8 mouse cellular contexts compared by ENCODE assay signal in the genomic region with DNA sequence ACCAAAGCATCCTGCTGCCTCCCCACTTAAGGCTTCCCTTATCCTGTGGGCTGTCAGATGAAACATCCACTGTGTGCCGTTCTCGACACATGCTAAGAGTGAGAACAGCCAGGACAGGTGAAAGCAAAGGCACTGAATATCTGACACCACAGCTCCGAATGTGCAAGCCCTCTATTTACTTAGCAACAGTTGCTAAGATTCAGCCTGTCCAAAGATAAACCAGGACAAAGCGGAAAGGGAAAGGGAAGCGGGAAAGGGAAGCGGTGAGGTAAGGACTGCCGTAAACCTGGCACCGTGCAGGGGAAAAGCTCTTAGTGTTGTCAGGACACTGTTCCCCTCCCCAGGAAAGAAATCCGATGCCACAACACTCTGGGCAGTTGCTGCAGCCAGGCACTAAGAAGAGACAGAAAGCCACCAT.
DNase-seq lines count a peak whose midpoint lies in the region; ATAC-seq and TF ChIP-seq lines count a peak whose summit lies in the region.

No protein-coding gene starts in this region.

- peak; percentile 93; the same call in 1 of the 2 replicates for TF ChIP-seq EP300 in heart, postnatal 0 days (IDR thresholded peaks at IDR 0.05; ENCODE audit: low read depth)
- no peak for TF ChIP-seq EP300 in liver, embryonic 14.5 days (IDR thresholded peaks at IDR 0.05; ENCODE audit: low read depth)

- peak; percentile 80 for ATAC-seq in heart, postnatal 0 days (ENCODE audit: insufficient read depth, low read depth)
- no peak for ATAC-seq in liver, embryonic 14.5 days (ENCODE audit: insufficient read depth)
- ATAC-seq in stomach, embryonic 16.5 days (ENCODE audit: insufficient read depth, low FRiP score) = peak; percentile 65
- no peak for ATAC-seq in granulocyte monocyte progenitor cell, adult 5-6 weeks (replicated peaks; ENCODE audit: poor library complexity, severe bottlenecking)

- peak; percentile 13 for DNase-seq in adrenal gland, postnatal 25 days
- peak; percentile 31 for DNase-seq in embryo, embryonic 11 days
- peak; percentile 93 for DNase-seq in heart, postnatal 0 days (ENCODE audit: low spot score)
- no peak for DNase-seq in liver, embryonic 14.5 days (ENCODE audit: low read depth in 3 of 3, low spot score in 3 of 3)
- DNase-seq in B cell, adult 2 months = no peak
- no peak for DNase-seq in right cerebral cortex, adult 2 months (ENCODE audit: low spot score in 2 of 2)

- H3K27me3 ChIP-seq in heart, postnatal 0 days (ENCODE audit: control insufficient read depth, insufficient read depth, low read length) = no peaks in the 10 kb centered on the region
- no peaks in the 10 kb centered on the region for H3K27me3 ChIP-seq in liver, embryonic 14.5 days (ENCODE audit: control insufficient read depth, insufficient read depth, low read length)
- no peaks in the 10 kb centered on the region for H3K27me3 ChIP-seq in stomach, embryonic 16.5 days (ENCODE audit: control insufficient read depth, insufficient read depth, low read length)

- no peak overlapping the region for H3K4me3 ChIP-seq in heart, postnatal 0 days (ENCODE audit: low read depth, low read length)
- peak overlapping the region in 1 of 2 experiments; percentile 18; a peak in 1 of 4 replicates for H3K4me3 ChIP-seq in liver, embryonic 14.5 days (ENCODE audit: insufficient read depth in 1 of 2, low read depth in 2 of 2, low read length in 2 of 2)
- no peak overlapping the region for H3K4me3 ChIP-seq in stomach, embryonic 16.5 days (replicated peaks; ENCODE audit: low read length)

- no peak for TF ChIP-seq CTCF in heart, postnatal 0 days (IDR thresholded peaks at IDR 0.05; ENCODE audit: low read depth)
- TF ChIP-seq CTCF in liver, embryonic 14.5 days (IDR thresholded peaks at IDR 0.05; ENCODE audit: low read depth) = no peak

- H3K4me1 ChIP-seq in heart, postnatal 0 days (ENCODE audit: control insufficient read depth, insufficient read depth) = peaks cover 91% of the 10 kb centered on the region
- H3K4me1 ChIP-seq in liver, embryonic 14.5 days (replicated peaks; ENCODE audit: control insufficient read depth in 2 of 2, insufficient read depth in 2 of 2, low read length in 1 of 2) = peaks cover 6 to 22% of the 10 kb centered on the region in 2 experiments
- 0 out of 2 replicates have a peak, but pooled peaks cover 20% of the 10 kb centered on the region for H3K4me1 ChIP-seq in stomach, embryonic 16.5 days (ENCODE audit: control insufficient read depth, insufficient read depth, low read length)

- 0 out of 2 replicates have a peak overlapping the region, but pooled peaks have one; percentile 1 for H3K9ac ChIP-seq in heart, postnatal 0 days (replicated peaks; ENCODE audit: low read depth, low read length)
- H3K9ac ChIP-seq in liver, embryonic 14.5 days (replicated peaks) = no peak overlapping the region
- H3K9ac ChIP-seq in stomach, embryonic 16.5 days (ENCODE audit: low read length) = no peak overlapping the region

- peak overlapping the region; percentile 98 for H3K27ac ChIP-seq in heart, postnatal 0 days (ENCODE audit: low read depth)
- no peak overlapping the region for H3K27ac ChIP-seq in liver, embryonic 14.5 days
- peak overlapping the region; percentile 62; the same call in 1 of the 2 replicates for H3K27ac ChIP-seq in stomach, embryonic 16.5 days (ENCODE audit: low read length)

- WGBS in heart, postnatal 0 days = 11% methylated on average over 9 of the region's 9 CpGs
- 58% methylated on average over 9 of the region's 9 CpGs for WGBS in liver, embryonic 14.5 days (ENCODE audit: insufficient replicate concordance)
- WGBS in stomach, embryonic 16.5 days = 31% methylated on average over 9 of the region's 9 CpGs

- no peaks in the 10 kb centered on the region for H3K9me3 ChIP-seq in heart, postnatal 0 days (replicated peaks; ENCODE audit: control insufficient read depth, low read length)
- H3K9me3 ChIP-seq in liver, embryonic 14.5 days (ENCODE audit: control insufficient read depth, low read length) = no peaks in the 10 kb centered on the region
- H3K9me3 ChIP-seq in stomach, embryonic 16.5 days (replicated peaks; ENCODE audit: control insufficient read depth, low read length) = no peaks in the 10 kb centered on the region

- H3K4me2 ChIP-seq in heart, postnatal 0 days (ENCODE audit: low read depth, low read length) = peak overlapping the region; percentile 17
- H3K4me2 ChIP-seq in liver, embryonic 14.5 days (ENCODE audit: low read depth) = peak overlapping the region; percentile 14; the same call in 1 of the 2 replicates
- H3K4me2 ChIP-seq in stomach, embryonic 16.5 days (ENCODE audit: low read depth, low read length) = no peak overlapping the region; the same call in 1 of the 2 replicates

- no peaks in the 10 kb centered on the region for H3K36me3 ChIP-seq in heart, postnatal 0 days (replicated peaks; ENCODE audit: control insufficient read depth, insufficient read depth, low read length)
- no peaks in the 10 kb centered on the region for H3K36me3 ChIP-seq in liver, embryonic 14.5 days (replicated peaks; ENCODE audit: control insufficient read depth, insufficient read depth, low read depth)
- no peaks in the 10 kb centered on the region for H3K36me3 ChIP-seq in stomach, embryonic 16.5 days (ENCODE audit: control insufficient read depth, insufficient read depth, low read length)

Comparison
In these comparisons a context has a peak if more than half of its experiments do, and no peak if none do; other contexts are left out.
1. DNase-seq: peak in adrenal gland, postnatal 25 days (single experiment), embryo, embryonic 11 days (single experiment) and heart, postnatal 0 days (single experiment); none in liver, embryonic 14.5 days (0 of 3), B cell, adult 2 months (0 of 2) and right cerebral cortex, adult 2 months (0 of 2).
2. ATAC-seq: peak in heart, postnatal 0 days (single experiment) and stomach, embryonic 16.5 days (single experiment); none in liver, embryonic 14.5 days (single experiment) and granulocyte monocyte progenitor cell, adult 5-6 weeks (single experiment).